Mouse (Mus musculus): ENCODE measurements at regions not wholly inside any gene's neighbourhood (a gene's known extent, or its start where the extent isn't known, plus 50 kb on each side); places are given as distances from the start of the nearest gene placed in this dataset.

DNA sequence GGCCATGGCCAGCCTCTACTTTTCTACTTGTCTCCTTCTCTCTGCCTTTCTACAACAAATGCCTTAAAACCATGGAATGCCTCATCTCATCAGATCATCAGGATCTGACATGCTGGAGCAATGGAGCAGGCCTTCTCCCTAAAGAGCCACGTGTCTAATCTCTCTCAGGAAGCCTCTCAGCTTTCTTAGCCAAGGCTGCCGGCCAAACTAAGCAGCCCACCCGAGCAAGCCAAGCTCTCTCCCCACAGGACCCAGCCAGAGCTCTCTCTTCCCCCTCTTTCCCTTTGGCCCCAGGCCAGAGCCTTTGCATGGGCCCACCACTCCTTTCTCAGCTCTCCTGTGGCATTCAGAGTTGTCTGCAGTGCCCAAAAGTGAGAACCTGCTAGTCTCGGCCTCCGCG lies 1034.0 kb downstream of the Pcdh7 start:
- 84% methylated on average over 6 of the region's 6 CpGs for WGBS
- Histone ChIP-seq H3K4me3 (ENCODE audit: low read depth, low read length) (no peak overlapping the region), H3K36me3 (ENCODE audit: control insufficient read depth, insufficient read depth, low read length) (no peaks in the 10 kb centered on the region), H3K4me1 (replicated peaks; ENCODE audit: control insufficient read depth, insufficient read depth, low read length) (no peaks in the 10 kb centered on the region), H3K27ac (ENCODE audit: low read depth, low read length) (no peak overlapping the region), H3K27me3 (ENCODE audit: control insufficient read depth, insufficient read depth, low read length) (no peaks in the 10 kb centered on the region), H3K9ac (ENCODE audit: low read length) (no peak overlapping the region), H3K9me3 (ENCODE audit: control insufficient read depth, low read length) (no peaks in the 10 kb centered on the region), H3K4me2 (ENCODE audit: low read depth, low read length, severe bottlenecking) (no peak overlapping the region)
- DNase-seq (ENCODE audit: low spot score) (no peak), ATAC-seq (replicated peaks; ENCODE audit: low FRiP score) (no peak)
